Mouse (Mus musculus): ENCODE results near the gene A530064D06Rik. TPM values are rescaled to one million over a fixed set of nuclear protein-coding genes. Genes with fewer than 3 reads are reported as not detected.

A530064D06Rik gene
- polyA plus RNA-seq, 1 experiment from 2014 or later = not detected

- ATAC-seq (ENCODE audit: low FRiP score, low TSS enrichment) (no peak), DNase-seq (ENCODE audit: low spot score) (no peak)
- H3K4me2 ChIP-seq (replicated peaks; ENCODE audit: low read depth) = no peak overlapping the region
- WGBS = 45% methylated on average over 5 of the region's 5 CpGs
- H3K27me3 ChIP-seq (ENCODE audit: control insufficient read depth, insufficient read depth, low read length) = no peaks in the 10 kb centered on the region
- no peaks in the 10 kb centered on the region for H3K4me1 ChIP-seq (replicated peaks; ENCODE audit: control insufficient read depth, insufficient read depth)
- no peak overlapping the region for H3K27ac ChIP-seq (replicated peaks)
- no peaks in the 10 kb centered on the region for H3K36me3 ChIP-seq (ENCODE audit: control insufficient read depth, insufficient read depth, low read length)
- no peaks in the 10 kb centered on the region for H3K9me3 ChIP-seq (ENCODE audit: control insufficient read depth, low read length)
- H3K4me3 ChIP-seq (ENCODE audit: low read depth, low read length) = no peak overlapping the region
- TF ChIP-seq EP300 (optimal IDR thresholded peaks at IDR 0.05) (no peak), CTCF (IDR thresholded peaks at IDR 0.05; ENCODE audit: low read depth) (no peak)
- no peak overlapping the region for H3K9ac ChIP-seq (ENCODE audit: low read length)
Measured at GRCm38 (mm10) chr17:48185252-48185651, 18.2 kb upstream of the A530064D06Rik start.

GRCm38 (mm10) chr17:48157382-48158076 lies 9.5 kb downstream of the A530064D06Rik start:
- Histone ChIP-seq H3K9ac (ENCODE audit: low read length) (no peak overlapping the region), H3K36me3 (ENCODE audit: control insufficient read depth, insufficient read depth, low read length) (no peaks in the 10 kb centered on the region), H3K4me3 (ENCODE audit: low read depth, low read length) (no peak overlapping the region), H3K4me2 (replicated peaks; ENCODE audit: low read depth) (no peak overlapping the region), H3K27ac (replicated peaks) (no peak overlapping the region), H3K27me3 (ENCODE audit: control insufficient read depth, insufficient read depth, low read length) (no peaks in the 10 kb centered on the region), H3K4me1 (replicated peaks; ENCODE audit: control insufficient read depth, insufficient read depth) (no peaks in the 10 kb centered on the region), H3K9me3 (ENCODE audit: control insufficient read depth, low read length) (no peaks in the 10 kb centered on the region)
- 43% methylated on average over 1 of the region's 1 CpGs for WGBS
- ATAC-seq (ENCODE audit: low FRiP score, low TSS enrichment) (no peak), DNase-seq (ENCODE audit: low spot score) (no peak)
- no peak for TF ChIP-seq EP300 (optimal IDR thresholded peaks at IDR 0.05)
- TF ChIP-seq CTCF (IDR thresholded peaks at IDR 0.05; ENCODE audit: low read depth) = no peak

- Histone ChIP-seq H3K36me3 (ENCODE audit: control insufficient read depth, insufficient read depth, low read length) (no peaks in the 10 kb centered on the region), H3K27me3 (ENCODE audit: control insufficient read depth, insufficient read depth, low read length) (no peaks in the 10 kb centered on the region), H3K9ac (ENCODE audit: low read length) (no peak within 1 kb of the TSS), H3K4me3 (ENCODE audit: low read depth, low read length) (no peak within 1 kb of the TSS), H3K27ac (replicated peaks) (no peak within 1 kb of the TSS), H3K4me1 (replicated peaks; ENCODE audit: control insufficient read depth, insufficient read depth) (no peaks in the 10 kb centered on the region), H3K4me2 (replicated peaks; ENCODE audit: low read depth) (no peak within 1 kb of the TSS), H3K9me3 (ENCODE audit: control insufficient read depth, low read length) (no peaks in the 10 kb centered on the region)
- TF ChIP-seq CTCF (IDR thresholded peaks at IDR 0.05; ENCODE audit: low read depth) (no peak), EP300 (optimal IDR thresholded peaks at IDR 0.05) (no peak)
- 71% methylated on average over 3 of the region's 3 CpGs for WGBS
- DNase-seq (ENCODE audit: low spot score) = no peak
- no peak for ATAC-seq (ENCODE audit: low FRiP score, low TSS enrichment)
Measured at GRCm38 (mm10) chr17:48146120-48146519, 21.0 kb downstream of the A530064D06Rik start, which contains the start of gene 9830107B12Rik. Gene 9830107B12Rik, minus strand, starts transcription at chr17:48146268.

DNA sequence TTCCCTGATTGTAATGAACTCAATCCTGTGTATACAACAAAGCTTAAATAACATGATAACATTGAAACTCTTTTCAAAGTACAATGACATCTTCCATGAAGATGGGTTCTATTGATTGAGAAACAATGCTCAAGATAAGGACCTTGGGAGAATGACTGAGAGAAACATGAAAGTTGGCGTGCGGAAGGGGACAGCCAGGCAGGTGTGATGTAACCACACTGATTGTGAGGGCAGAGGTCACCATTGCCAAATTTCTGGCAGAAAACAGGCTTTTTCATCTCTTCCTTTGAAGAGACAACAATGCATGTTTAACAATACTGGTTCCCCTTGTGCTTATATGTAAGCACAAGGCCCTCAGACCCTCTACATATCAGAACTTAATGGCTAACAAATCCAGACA lies 34.3 kb downstream of the A530064D06Rik start:
- no peaks in the 10 kb centered on the region for H3K4me1 ChIP-seq (replicated peaks; ENCODE audit: control insufficient read depth, insufficient read depth)

DNA sequence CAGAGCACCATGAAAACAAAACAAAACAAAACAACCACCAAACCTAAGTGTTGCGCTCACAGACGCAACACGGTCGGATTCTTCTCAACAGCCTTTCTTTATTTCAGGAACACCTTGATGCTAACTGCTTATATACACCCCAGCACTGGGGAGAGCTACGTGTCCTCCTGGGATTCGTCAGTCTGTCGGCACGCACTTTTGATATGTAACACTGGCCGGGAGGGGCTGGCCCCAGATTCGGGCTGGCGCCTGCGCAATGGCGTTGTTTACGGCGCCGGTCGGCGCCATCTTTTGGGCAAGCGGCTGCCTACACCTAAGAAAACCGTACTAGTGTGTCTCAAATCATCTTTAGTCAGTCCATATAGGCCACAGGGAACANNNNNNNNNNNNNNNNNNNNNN lies 46.6 kb downstream of the A530064D06Rik start:
- Histone ChIP-seq H3K4me3 (ENCODE audit: low read depth, low read length) (no peak overlapping the region), H3K9me3 (ENCODE audit: control insufficient read depth, low read length) (no peaks in the 10 kb centered on the region), H3K4me1 (replicated peaks; ENCODE audit: control insufficient read depth, insufficient read depth) (no peaks in the 10 kb centered on the region), H3K9ac (ENCODE audit: low read length) (no peak overlapping the region), H3K27ac (replicated peaks) (no peak overlapping the region), H3K27me3 (ENCODE audit: control insufficient read depth, insufficient read depth, low read length) (no peaks in the 10 kb centered on the region), H3K4me2 (replicated peaks; ENCODE audit: low read depth) (no peak overlapping the region), H3K36me3 (ENCODE audit: control insufficient read depth, insufficient read depth, low read length) (no peaks in the 10 kb centered on the region)
- WGBS = 89% methylated on average over 20 of the region's 20 CpGs
- TF ChIP-seq CTCF (IDR thresholded peaks at IDR 0.05; ENCODE audit: low read depth) = no peak
- no peak for TF ChIP-seq EP300 (optimal IDR thresholded peaks at IDR 0.05)
- no peak for ATAC-seq (ENCODE audit: low FRiP score, low TSS enrichment)
- DNase-seq (ENCODE audit: low spot score) = no peak

More for the DNA sequence above, 34.3 kb downstream of the A530064D06Rik start:
- no peak overlapping the region for H3K9ac ChIP-seq (ENCODE audit: low read length)
- TF ChIP-seq EP300 (optimal IDR thresholded peaks at IDR 0.05) (no peak), CTCF (IDR thresholded peaks at IDR 0.05; ENCODE audit: low read depth) (no peak)
- H3K9me3 ChIP-seq (ENCODE audit: control insufficient read depth, low read length) = no peaks in the 10 kb centered on the region
- no peaks in the 10 kb centered on the region for H3K36me3 ChIP-seq (ENCODE audit: control insufficient read depth, insufficient read depth, low read length)
- no peaks in the 10 kb centered on the region for H3K27me3 ChIP-seq (ENCODE audit: control insufficient read depth, insufficient read depth, low read length)
- H3K4me3 ChIP-seq (ENCODE audit: low read depth, low read length) = no peak overlapping the region
- WGBS = 80% methylated on average over 2 of the region's 2 CpGs
- no peak for ATAC-seq (ENCODE audit: low FRiP score, low TSS enrichment)
- no peak overlapping the region for H3K27ac ChIP-seq (replicated peaks)
- no peak for DNase-seq (ENCODE audit: low spot score)
- no peak overlapping the region for H3K4me2 ChIP-seq (replicated peaks; ENCODE audit: low read depth)

DNA sequence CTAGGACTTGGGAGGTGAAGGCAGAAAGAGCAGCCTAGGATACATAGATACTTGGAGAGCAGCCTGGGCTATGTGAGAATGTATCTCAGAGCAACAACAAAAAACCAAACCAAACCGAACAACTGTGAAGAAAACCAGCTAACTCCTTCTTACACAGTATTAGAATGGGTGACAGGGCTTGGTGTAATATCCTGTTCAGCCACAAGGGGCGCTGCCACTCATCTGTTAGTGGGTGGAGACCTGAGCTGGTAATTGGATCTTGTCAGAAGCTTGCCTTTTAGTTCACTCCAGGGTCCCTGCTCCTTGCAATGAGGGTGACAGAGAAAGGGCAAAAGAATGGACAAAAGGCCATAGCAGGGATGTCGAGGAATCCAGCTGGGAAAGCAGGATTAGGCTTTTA lies 47.4 kb downstream of the A530064D06Rik start:
- H3K4me1 ChIP-seq (replicated peaks; ENCODE audit: control insufficient read depth, insufficient read depth) = no peaks in the 10 kb centered on the region
- WGBS = 23% methylated on average over 3 of the region's 3 CpGs
- DNase-seq (ENCODE audit: low spot score) = peak; percentile 80
- no peaks in the 10 kb centered on the region for H3K36me3 ChIP-seq (ENCODE audit: control insufficient read depth, insufficient read depth, low read length)
- no peak overlapping the region for H3K4me3 ChIP-seq (ENCODE audit: low read depth, low read length)
- no peaks in the 10 kb centered on the region for H3K9me3 ChIP-seq (ENCODE audit: control insufficient read depth, low read length)
- H3K9ac ChIP-seq (ENCODE audit: low read length) = no peak overlapping the region
- no peak overlapping the region for H3K27ac ChIP-seq (replicated peaks)
- peak; percentile 56; the same call in 1 of the 2 replicates for ATAC-seq (ENCODE audit: low FRiP score, low TSS enrichment)
- no peak overlapping the region for H3K4me2 ChIP-seq (replicated peaks; ENCODE audit: low read depth)
- H3K27me3 ChIP-seq (ENCODE audit: control insufficient read depth, insufficient read depth, low read length) = no peaks in the 10 kb centered on the region
- no peak for TF ChIP-seq EP300 (optimal IDR thresholded peaks at IDR 0.05)
- peak; percentile 95 for TF ChIP-seq CTCF (IDR thresholded peaks at IDR 0.05; ENCODE audit: low read depth)

All from stomach, postnatal 0 days (tissue).